Mouse (Mus musculus) brain, embryonic 14.5 days (tissue): Measurements from ENCODE around the gene Ap5b1.

Experiments used
- CTCF ChIP-seq: fragments of 200-500 bp; IDR thresholded peaks from 2 replicates; pipeline ENCODE4 v1.5.1; 2012; ENCODE audit warnings: inconsistent platforms, mild to moderate bottlenecking, moderate library complexity, borderline replicate concordance; ENCODE audit not compliant: insufficient read depth, insufficient read length; ENCODE audit errors: extremely low read depth
- POLR2A ChIP-seq: fragments of 200-500 bp; IDR thresholded peaks from 2 replicates; pipeline ENCODE4 v1.6.1; 2012; ENCODE audit warnings: mild to moderate bottlenecking, inconsistent platforms, borderline replicate concordance; ENCODE audit not compliant: poor library complexity, insufficient read depth, insufficient read length, severe bottlenecking; ENCODE audit errors: extremely low read depth

- TF ChIP-seq CTCF (no peak), POLR2A (no peak)
Measured at GRCm38 (mm10) chr19:5532520-5532919, 35.3 kb upstream of the Ap5b1 start.
